Mouse (Mus musculus): ENCODE data around the gene 9030025P20Rik. TPM values are rescaled to one million over a fixed set of nuclear protein-coding genes. Genes with fewer than 3 reads are reported as not detected.
"Not testable (repeated sequence)": the region's sequence is repeated elsewhere in the genome, so short reads cannot be mapped to it uniquely, and the experiment has no call there.

The 9030025P20Rik gene
- 10 to 100 TPM; 10.4 to 12.2 TPM for total RNA-seq (2021)
- long read RNA-seq, experiment 1, partial matches to known transcripts: 4 of 7 reads
- long read RNA-seq, experiment 1, other reads (novel, unspliced or antisense): 3 of 7 reads
- long read RNA-seq, experiment 2, partial matches to known transcripts: 7 of 14 reads
- long read RNA-seq, experiment 2, other reads (novel, unspliced or antisense): 6 of 14 reads

DNA sequence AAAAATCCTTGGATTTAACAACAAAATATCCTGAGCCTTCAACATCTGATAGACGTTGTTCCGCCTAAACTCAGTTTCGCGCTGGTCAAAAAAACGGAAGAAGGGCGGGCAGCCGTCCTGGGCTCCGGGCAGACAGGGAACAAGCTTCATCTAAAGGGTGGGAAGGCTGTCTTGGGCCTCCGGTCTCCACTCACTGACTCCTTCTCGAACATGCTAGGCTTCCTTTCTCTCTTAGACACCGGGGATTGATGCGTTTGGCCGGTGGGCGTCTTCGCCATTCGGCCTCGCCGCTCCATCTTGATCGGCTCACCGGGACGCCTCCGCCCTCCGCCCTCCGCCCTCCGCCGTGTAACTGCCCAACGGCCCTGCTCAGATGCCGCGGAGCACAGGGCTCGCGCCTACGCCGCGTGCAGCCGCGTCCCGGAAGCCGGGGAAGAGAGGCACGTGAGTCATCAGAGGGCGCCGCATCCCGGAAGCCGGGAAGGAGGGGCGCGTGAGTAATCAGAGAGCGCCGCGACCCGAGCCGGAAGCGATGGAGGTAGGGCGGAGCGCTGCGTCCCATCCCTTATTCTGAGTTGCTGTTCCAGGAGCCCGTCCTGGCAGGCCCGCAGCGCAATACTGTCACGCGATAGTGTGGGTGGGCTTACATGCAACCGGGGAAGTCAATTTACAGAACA is at the start of gene 9030025P20Rik, which contains the start of gene Gm3417:
Gene 9030025P20Rik, plus strand, starts transcription at position 107 of the 677 bp plus-strand sequence.
Gene Gm3417, minus strand, starts transcription at position 429 of the 677 bp plus-strand sequence.
- not testable (repeated sequence) for DNase-seq (ENCODE audit: low spot score in 2 of 2)

DNA sequence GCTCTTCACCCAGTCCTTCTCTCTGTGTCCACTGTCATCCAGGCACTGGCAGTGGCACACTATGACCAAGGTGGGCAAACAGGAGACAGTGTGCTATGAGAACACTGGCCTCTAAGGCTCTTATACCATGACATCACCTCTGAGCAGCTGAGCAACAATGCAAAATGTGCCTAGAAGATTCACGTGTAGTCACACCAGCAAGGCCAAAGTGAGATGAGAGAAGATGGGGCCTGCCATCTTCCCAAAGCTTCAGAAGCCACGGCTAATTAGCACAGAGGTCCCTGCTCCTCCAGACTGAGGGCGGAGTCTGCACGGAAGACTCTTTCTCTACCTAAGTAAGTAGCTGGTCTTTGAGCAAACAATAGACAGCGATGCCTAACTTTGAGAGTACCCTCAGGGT is 49.6 kb upstream of the 9030025P20Rik start:
- DNase-seq (ENCODE audit: low spot score in 2 of 2): no peak

GRCm38 (mm10) chr17:14930697-14931096 is 47.6 kb upstream of the 9030025P20Rik start:
- DNase-seq (ENCODE audit: low spot score in 2 of 2): no peak

DNA sequence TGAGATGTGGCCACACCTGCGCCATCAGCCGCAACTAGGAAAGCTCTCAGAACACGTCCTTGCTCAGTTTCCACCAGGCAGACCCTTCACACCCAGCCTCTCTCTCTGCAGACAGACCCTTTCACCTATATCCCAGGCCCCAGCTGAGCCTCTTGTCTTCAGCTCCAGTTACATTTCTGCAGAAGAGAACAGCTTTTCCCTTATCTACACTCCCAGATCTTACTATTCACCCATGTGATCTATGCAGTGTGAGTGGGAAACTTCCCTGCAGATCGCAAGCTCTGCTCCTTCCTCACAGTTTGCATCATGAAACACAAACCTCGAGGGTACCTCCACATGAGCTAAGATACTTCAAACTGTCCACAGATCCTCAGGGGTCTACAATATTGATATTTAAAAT is 46.8 kb upstream of the 9030025P20Rik start:
- no peak for DNase-seq (ENCODE audit: low spot score in 2 of 2)

- not testable (repeated sequence) for DNase-seq (ENCODE audit: low spot score in 2 of 2)
Observed at GRCm38 (mm10) chr17:14935280-14935679, 43.0 kb upstream of the 9030025P20Rik start.

DNA sequence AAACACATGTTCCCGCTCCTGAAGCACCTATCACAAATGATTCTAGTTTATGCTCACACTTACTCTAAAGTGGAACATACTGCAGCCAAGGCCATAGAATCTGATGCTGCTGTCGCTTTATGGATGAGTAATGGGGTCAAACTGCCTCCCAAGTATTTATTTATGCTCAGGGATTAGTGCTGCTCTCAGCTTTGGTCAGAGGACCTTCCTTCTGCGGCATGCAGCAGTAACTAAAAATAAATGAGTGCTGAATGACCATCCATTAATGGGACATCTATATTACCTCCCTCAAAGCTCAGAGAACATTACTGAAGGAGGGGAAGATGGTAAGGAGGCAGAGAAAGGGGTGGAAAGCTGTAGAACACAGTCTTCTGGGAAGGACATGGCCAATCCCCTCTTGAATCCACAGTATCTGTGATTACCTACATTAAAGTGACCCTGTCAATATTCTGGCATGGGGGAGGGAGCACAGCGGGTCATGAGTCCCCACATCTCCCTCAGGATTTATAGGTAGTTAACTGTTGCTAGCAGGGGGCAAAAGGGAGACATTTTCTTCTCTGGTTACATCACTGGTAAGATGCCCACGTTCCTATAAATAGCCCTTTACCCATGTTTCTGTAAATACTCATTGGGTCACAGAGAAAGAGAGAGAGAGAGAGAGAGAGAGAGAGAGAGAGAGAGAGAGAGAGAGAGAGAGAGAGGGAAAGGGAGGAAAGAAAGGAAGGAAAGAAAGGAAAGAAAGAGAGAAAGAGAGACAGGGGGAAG is 42.2 kb upstream of the 9030025P20Rik start:
- no peak for DNase-seq (ENCODE audit: low spot score in 2 of 2)

GRCm38 (mm10) chr17:14942181-14942580 is 36.1 kb upstream of the 9030025P20Rik start:
- not testable (repeated sequence) for DNase-seq (ENCODE audit: low spot score in 2 of 2)

- peak; percentile 95 to 99 for DNase-seq (ENCODE audit: low spot score in 2 of 2)
Observed at GRCm38 (mm10) chr17:14943009-14943728, 35.1 kb upstream of the 9030025P20Rik start, which contains the start of the genes Wdr27 and 1600012H06Rik. TSS of gene Wdr27 (minus strand) at chr17:14943158. TSS of gene 1600012H06Rik (plus strand) at chr17:14943184.

DNA sequence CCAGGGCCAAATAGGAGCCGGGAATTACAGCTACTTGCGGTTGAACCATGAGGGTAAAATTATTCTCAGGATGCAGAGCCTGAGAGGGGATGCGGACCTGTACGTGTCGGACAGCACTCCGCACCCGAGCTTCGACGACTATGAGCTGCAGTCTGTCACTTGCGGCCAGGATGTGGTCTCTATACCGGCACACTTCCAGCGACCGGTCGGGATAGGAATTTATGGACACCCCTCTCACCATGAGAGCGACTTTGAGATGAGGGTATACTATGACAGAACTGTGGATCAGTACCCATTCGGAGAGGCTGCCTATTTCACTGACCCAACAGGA is 34.6 kb upstream of the 9030025P20Rik start:
- no peak for DNase-seq (ENCODE audit: low spot score in 2 of 2)

GRCm38 (mm10) chr17:14944551-14944950 is 33.7 kb upstream of the 9030025P20Rik start:
- no peak for DNase-seq (ENCODE audit: low spot score in 2 of 2)

DNA sequence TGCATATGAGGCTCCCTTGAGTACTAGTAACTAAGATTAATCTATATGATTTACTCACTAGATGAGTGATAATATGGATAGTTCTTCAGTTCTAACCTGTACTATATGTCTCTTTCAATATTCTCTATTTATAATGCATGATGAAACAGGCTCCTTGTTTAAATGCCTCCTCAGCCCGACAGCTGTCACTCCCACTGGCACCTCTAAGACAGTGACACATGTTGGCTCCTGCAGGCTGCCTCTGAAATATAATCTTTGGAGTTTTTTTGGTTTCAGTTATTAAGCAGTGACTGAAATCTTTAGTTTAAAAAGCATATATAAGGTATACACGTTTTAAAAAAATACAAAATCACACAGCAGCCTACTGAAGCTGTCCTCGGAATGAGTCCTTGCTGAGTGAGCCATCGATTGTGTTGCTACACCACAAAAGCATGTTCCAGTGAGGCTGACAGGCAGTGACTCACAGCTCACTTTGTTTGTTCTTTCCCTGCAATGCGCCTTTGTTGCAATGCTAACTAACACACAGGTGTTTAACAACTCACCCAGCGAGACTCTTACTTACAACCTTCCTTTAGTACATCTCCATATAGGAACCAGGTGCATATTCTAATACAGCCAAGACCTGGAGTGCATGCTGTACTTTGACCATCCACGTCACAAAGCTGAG is 29.0 kb upstream of the 9030025P20Rik start:
- DNase-seq (ENCODE audit: low spot score in 2 of 2): no peak

- DNase-seq (ENCODE audit: low spot score in 2 of 2): no peak
Observed at GRCm38 (mm10) chr17:14953452-14953851, 24.8 kb upstream of the 9030025P20Rik start.

DNA sequence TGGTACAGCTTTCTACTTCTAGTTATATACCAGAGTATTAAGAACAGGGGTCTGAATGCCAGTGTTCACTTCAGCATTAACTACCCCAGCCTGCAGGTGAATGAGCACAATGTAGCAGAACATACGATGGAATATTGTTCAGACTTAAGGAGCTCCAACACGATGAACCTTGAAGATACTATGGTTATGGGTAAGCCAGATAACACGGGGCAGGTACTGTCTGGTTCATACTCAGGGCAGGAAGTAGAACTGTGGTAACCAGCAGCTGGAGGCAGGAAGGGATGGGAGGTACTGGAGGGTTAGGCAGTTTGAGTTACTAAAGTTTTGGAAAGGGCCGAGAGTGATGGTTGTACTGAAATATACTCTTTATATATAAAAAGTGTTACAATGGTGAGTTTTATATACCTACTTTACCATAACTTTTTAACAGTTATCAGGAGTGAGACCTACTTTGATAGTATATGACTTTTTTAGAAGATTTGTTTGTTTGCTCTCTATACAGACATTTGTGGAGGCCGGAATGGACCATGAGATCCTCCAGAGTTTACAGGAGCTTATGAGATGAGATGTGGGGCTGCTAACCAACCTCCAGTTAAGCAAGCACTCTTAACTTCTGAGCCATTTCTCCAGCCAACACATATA is 19.5 kb upstream of the 9030025P20Rik start:
- DNase-seq (ENCODE audit: low spot score in 2 of 2): no peak

GRCm38 (mm10) chr17:14959979-14960378 is 18.3 kb upstream of the 9030025P20Rik start:
- no peak for DNase-seq (ENCODE audit: low spot score in 2 of 2)

GRCm38 (mm10) chr17:14960520-14960919 is 17.7 kb upstream of the 9030025P20Rik start:
- no peak for DNase-seq (ENCODE audit: low spot score in 2 of 2)

DNA sequence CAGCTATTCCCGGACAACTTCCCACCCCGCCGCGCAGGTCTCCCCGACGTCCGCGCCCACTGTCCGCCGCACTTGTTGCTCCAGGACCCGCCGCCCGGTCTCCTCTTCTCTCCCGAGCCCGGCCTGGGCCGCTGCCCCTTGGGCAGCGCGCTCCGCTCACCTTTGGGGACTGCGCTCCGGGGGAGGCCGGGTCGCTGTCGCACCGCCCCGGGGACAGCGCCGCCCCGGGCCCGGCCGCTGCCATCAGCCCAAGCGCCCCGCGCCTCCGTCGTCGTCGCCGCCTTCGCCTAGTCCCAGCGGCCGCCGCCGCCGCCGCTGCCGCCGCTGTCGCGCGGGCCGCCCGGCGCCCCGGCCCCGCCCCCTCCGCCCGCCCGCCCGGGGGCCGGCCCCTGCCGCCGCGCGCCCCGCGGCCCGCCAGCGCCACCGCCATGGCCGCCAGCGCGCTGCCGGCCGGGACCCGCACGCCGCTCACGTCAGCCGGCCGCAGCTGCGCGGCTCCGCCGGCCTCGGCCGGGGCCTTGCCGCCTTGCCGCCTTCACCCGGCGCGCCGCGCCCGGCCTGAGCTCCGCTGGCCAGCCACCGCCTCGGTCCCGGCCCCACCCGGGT is 17.2 kb upstream of the 9030025P20Rik start, which contains the start of gene Phf10:
Gene Phf10, minus strand, starts transcription at position 323 of the 606 bp plus-strand sequence.
- DNase-seq (ENCODE audit: low spot score in 2 of 2): peak; percentile 21 to 31

DNA sequence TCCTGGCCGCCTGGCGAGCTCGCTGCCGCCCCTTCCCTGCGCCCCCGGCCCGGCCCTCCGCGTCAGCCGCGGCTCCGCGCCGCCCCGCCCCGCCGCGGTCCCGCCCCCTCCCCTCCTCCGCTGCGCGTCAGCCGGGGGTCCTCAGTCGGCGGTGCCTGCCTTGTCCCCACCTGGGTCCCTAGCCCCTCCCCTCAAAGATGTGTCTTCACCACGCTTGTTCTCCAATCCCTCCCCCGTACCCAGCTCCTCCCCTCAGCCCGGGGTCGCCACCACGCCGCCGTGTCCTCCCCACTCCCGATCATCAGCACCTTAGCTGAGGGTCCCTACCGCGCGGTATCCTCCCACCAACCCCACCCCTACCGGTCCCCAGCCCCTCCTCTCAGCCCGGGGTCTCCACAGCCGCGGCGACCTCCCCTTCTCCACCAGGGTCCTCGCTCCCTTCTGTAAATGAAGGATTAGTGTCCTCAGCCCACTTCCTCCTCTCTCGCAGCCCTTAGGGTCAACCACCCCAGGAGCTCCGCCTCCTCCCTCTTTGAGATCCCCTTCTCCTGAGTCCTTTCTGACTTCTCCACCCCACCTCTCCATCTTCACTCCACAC is 16.6 kb upstream of the 9030025P20Rik start:
- DNase-seq (ENCODE audit: low spot score in 2 of 2): not testable (repeated sequence)

DNA sequence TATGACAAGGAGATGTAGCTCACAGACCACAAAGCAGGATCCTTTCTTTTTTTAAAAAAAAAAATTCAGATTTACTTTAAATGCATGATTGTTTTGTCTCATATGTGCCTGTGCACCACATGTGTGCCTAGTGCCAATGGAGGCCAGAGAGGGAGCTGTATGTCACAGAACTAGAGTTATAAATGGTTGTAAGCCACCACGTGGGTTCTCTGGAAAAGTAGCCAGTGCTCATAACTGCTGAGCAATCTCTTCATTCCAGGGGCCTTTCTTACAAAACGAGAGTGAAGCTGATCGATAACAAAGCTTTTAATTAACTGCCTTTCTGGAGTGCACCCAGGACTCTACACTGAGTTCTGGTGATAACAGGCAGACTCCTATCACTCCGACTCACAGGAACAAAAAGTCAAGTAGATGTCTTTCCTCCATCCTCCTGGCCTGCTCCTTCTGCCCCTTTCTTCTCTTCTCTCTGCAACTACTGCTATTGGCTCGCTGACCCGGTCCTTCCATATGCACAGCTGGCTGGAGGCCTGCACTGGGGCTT is 9.8 kb upstream of the 9030025P20Rik start:
- not testable (repeated sequence) for DNase-seq (ENCODE audit: low spot score in 2 of 2)

Data from adrenal gland, postnatal 4 days (tissue).